ENCODE assay signal across 7 mouse cellular contexts in the genomic region with DNA sequence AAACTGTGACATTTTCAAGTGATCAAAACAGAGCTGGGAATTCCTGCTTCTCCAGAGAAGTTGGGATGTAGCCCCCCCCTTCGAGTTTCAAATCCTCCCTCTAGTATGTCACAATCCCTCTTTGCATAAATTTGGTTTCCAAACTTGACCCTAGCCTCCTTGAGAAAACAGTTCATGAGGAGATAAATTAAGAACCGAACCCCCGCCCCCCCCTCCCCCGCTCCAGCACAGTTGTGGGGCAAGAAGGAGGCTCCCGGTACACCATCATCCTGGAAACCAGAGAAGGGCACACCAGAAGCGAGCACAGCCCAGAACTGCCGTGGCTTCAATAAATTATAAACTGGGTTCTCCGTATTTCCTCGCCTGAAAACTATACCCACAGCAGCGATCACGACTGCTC.
DNase-seq lines count a peak whose midpoint lies in the region; ATAC-seq and TF ChIP-seq lines count a peak whose summit lies in the region.

No protein-coding gene starts in this region.

- no peaks in the 10 kb centered on the region for H3K27me3 ChIP-seq in lung, postnatal 0 days (replicated peaks; ENCODE audit: insufficient read depth, low read length)
- H3K27me3 ChIP-seq in forebrain, embryonic 10.5 days (ENCODE audit: poor library complexity, severe bottlenecking) = no peaks in the 10 kb centered on the region
- peaks cover 7% of the 10 kb centered on the region for H3K27me3 ChIP-seq in limb, embryonic 15.5 days
- H3K27me3 ChIP-seq in stomach, embryonic 15.5 days (replicated peaks) = no peaks in the 10 kb centered on the region

- H3K9ac ChIP-seq in lung, postnatal 0 days (replicated peaks; ENCODE audit: low read depth) = no peak overlapping the region
- no peak overlapping the region for H3K9ac ChIP-seq in limb, embryonic 15.5 days
- no peak overlapping the region; the same call in 1 of the 2 replicates for H3K9ac ChIP-seq in stomach, embryonic 15.5 days

- peak; percentile 34 for ATAC-seq in lung, postnatal 0 days
- no peak for ATAC-seq in limb, embryonic 15.5 days (ENCODE audit: insufficient number of reproducible peaks, low FRiP score, low TSS enrichment, low read depth)
- no peak for ATAC-seq in stomach, embryonic 15.5 days (ENCODE audit: insufficient read depth, low FRiP score, low read depth)
- no peak for ATAC-seq in CD4-positive, CD25-positive, alpha-beta regulatory T cell, adult 4 months
- ATAC-seq in cerebellum, adult (ENCODE audit: insufficient number of reproducible peaks, low FRiP score, low TSS enrichment) = no peak

- peak overlapping the region; percentile 62; the same call in 1 of the 2 replicates for H3K27ac ChIP-seq in lung, postnatal 0 days (ENCODE audit: low read length)
- H3K27ac ChIP-seq in forebrain, embryonic 10.5 days = peak overlapping the region; percentile 90
- peak overlapping the region; percentile 80 for H3K27ac ChIP-seq in limb, embryonic 15.5 days
- peak overlapping the region; percentile 6; the same call in 1 of the 2 replicates for H3K27ac ChIP-seq in stomach, embryonic 15.5 days

- peak; percentile 81 for DNase-seq in lung, postnatal 0 days (ENCODE audit: low spot score)
- no peak for DNase-seq in lung, adult 18-20 months
- DNase-seq in forebrain, embryonic 10.5 days (ENCODE audit: extremely low spot score, low spot score) = peak; percentile 48

- no peak; the same call in 1 of the 2 replicates for TF ChIP-seq EP300 in lung, postnatal 0 days (IDR thresholded peaks at IDR 0.05)

- peak overlapping the region; percentile 38 for H3K4me3 ChIP-seq in lung, postnatal 0 days (ENCODE audit: low read depth, low read length)
- H3K4me3 ChIP-seq in forebrain, embryonic 10.5 days = peak overlapping the region; percentile 47
- peak overlapping the region; percentile 37 for H3K4me3 ChIP-seq in limb, embryonic 15.5 days
- peak overlapping the region; percentile 35 for H3K4me3 ChIP-seq in stomach, embryonic 15.5 days (replicated peaks)

- peaks cover 6% of the 10 kb centered on the region; the same call in 1 of the 2 replicates for H3K4me1 ChIP-seq in lung, postnatal 0 days (ENCODE audit: insufficient read depth, low read depth, low read length)
- peaks cover 69% of the 10 kb centered on the region for H3K4me1 ChIP-seq in forebrain, embryonic 10.5 days
- peaks cover 50% of the 10 kb centered on the region for H3K4me1 ChIP-seq in limb, embryonic 15.5 days
- peaks cover 36% of the 10 kb centered on the region for H3K4me1 ChIP-seq in stomach, embryonic 15.5 days

- WGBS in lung, postnatal 0 days = 3% methylated on average over 11 of the region's 11 CpGs
- 1% methylated on average over 11 of the region's 11 CpGs for WGBS in forebrain, embryonic 10.5 days
- WGBS in limb, embryonic 15.5 days = 3% methylated on average over 11 of the region's 11 CpGs
- WGBS in stomach, embryonic 15.5 days = 7% methylated on average over 11 of the region's 11 CpGs

- no peak for TF ChIP-seq CTCF in lung, postnatal 0 days (IDR thresholded peaks at IDR 0.05)

- H3K36me3 ChIP-seq in lung, postnatal 0 days (ENCODE audit: insufficient read depth, low read length) = no peaks in the 10 kb centered on the region
- no peaks in the 10 kb centered on the region for H3K36me3 ChIP-seq in forebrain, embryonic 10.5 days (replicated peaks)
- H3K36me3 ChIP-seq in limb, embryonic 15.5 days = no peaks in the 10 kb centered on the region
- H3K36me3 ChIP-seq in stomach, embryonic 15.5 days = no peaks in the 10 kb centered on the region

- no peaks in the 10 kb centered on the region for H3K9me3 ChIP-seq in lung, postnatal 0 days (ENCODE audit: low read length)
- H3K9me3 ChIP-seq in forebrain, embryonic 10.5 days = no peaks in the 10 kb centered on the region
- no peaks in the 10 kb centered on the region for H3K9me3 ChIP-seq in limb, embryonic 15.5 days
- H3K9me3 ChIP-seq in stomach, embryonic 15.5 days = no peaks in the 10 kb centered on the region

- H3K4me2 ChIP-seq in lung, postnatal 0 days (replicated peaks; ENCODE audit: low read depth, low read length) = peak overlapping the region; percentile 67
- peak overlapping the region; percentile 57 for H3K4me2 ChIP-seq in limb, embryonic 15.5 days
- H3K4me2 ChIP-seq in stomach, embryonic 15.5 days = peak overlapping the region; percentile 57

Comparison
In these comparisons a context has a peak if more than half of its experiments do, and no peak if none do; other contexts are left out.
1. DNase-seq: peak in lung, postnatal 0 days (single experiment) and forebrain, embryonic 10.5 days (single experiment); none in lung, adult 18-20 months (0 of 2).
2. H3K27ac ChIP-seq: peak in every context shown above with its lines; median percentile 90 in forebrain, embryonic 10.5 days; 80 in limb, embryonic 15.5 days; 62 in lung, postnatal 0 days; 6 in stomach, embryonic 15.5 days.
3. Peak in every context shown above with its lines, with median percentiles within 50 percentile points of each other: H3K4me2 ChIP-seq and H3K4me3 ChIP-seq.